Mouse (Mus musculus): Measurements from ENCODE around the gene Olfr718-ps1.
A peak's percentile ranks its signal among the peaks of the same experiment; 100 is the strongest.

Olfr718-ps1 gene

DNA sequence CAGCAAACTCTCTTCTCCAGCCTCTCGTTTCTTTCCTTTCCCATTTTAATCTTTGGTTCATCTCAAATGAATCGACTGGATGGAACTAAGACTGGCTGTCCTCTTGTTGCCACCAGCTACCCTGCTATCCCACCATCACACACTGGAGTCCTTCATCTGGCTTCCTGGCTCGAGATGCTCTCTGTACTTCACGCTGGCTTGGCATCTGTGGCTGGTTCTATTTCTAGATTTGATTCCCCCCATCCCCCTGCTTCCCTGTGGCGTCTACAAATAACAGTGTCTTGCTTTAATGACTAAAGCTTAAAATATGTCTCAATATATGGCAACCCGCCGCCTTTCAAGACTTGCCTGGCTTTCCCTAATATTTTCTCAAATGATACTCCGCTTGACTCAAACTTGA, 19.5 kb downstream of the Olfr718-ps1 start:
- DNase-seq (ENCODE audit: low spot score), result no peak

DNA sequence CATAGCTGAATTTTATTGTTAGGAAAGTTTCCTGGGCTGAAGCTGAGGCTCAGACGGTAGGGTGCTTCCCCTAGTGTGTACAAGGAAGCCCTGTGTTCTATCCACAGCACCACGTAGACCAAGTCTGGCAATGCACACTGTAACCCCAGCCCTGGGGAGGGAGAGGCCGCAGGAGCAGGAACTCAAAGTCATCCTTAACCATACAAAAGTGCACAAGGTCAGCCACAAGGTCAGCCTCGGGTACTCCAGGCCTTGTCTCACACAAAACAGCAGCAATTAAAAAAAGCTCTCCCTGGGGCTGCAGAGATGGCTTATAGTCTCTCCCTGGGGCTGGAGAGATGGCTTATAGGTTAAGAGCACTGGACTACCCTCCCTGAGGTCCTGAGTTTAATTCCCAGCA, 20.5 kb downstream of the Olfr718-ps1 start:
- no peak for DNase-seq (ENCODE audit: low spot score)

DNA sequence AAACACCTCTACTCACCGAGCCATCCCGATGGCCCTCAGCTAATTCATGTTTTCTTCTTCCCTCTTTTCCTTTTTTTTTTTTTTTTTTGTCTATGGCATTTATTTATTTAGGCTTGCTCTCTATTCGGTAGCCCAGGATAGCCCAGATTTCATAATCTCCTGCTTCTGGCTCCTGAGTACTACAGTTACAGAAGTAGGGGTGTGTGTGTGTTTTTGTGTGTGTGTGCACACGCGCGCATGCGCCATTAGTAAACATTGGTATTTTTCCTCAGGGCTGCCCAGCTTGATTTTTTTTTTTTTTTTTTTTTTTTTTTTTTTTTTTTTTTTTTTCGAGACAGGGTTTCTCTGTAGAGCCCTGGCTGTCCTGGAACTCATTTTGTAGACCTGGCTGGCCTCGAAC, 21.3 kb downstream of the Olfr718-ps1 start:
- no peak for DNase-seq (ENCODE audit: low spot score)

DNA sequence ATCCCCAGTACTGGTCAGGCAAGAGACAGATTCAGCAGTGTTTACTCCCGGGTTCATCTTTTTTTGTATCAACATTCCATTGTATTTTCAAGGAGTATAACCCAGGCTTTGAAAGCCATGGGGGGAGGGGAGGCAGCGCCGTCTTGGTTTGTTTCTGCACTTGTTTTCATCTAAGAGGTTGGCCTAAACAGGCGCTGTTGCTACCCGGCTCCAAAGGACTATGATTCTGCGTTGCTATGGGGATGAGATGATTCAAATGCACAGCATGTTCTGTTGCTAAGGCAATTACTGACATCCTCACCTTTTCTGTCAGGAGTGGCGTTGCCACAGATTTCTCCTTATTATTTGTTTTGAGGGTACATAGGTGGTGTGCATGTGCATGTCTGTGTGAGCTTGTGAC, 21.8 kb downstream of the Olfr718-ps1 start:
- DNase-seq (ENCODE audit: low spot score), result no peak

DNA sequence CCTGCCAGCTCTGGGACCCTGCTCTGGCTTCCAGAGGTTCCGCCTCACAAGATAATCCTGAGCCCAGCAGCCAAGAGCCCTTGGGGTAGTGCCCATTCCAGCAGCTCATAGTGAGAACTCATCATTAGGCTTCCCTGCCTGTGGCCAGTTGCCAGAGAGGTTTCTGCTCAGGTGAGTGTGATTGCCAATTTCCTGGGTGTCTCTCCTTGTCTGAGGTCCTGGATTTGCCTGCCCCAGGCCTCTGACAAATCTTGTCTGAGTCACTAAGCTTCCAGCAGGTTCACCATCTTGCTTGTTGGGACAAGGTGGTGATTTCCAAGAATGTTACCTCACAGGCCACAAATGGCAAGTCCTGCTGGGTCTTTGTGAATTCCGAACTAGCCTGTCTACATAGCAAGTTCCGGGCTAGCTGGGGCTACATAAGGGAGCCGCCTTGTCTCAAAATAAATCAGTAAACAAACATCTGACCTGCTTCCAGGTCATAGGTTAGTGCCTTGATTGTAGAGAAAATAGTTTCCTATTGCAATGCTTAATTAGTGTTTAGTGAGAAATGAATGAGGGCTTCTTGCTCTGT, 22.5 kb downstream of the Olfr718-ps1 start:
- no peak for DNase-seq (ENCODE audit: low spot score)

DNA sequence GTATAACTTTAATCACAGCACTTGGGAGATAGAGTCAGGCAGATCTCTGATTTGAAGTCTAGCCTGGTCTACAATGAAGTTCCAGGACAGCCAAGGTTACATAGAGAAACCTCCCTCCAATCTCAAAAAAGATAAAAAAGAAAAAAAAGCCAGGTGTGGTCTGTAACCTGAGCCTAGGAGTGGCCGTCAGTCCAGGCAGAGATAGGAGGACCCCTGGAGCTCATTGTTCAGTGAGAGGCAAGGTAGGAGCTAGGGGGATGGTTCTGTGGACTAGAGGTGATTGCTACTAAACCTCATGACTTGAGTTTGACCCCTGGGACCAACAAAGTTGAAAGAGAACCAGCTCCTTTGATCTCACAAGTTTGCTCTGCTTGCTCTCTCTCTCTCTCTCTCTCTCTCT, 24.7 kb downstream of the Olfr718-ps1 start:
- DNase-seq (ENCODE audit: low spot score), result no peak

DNA sequence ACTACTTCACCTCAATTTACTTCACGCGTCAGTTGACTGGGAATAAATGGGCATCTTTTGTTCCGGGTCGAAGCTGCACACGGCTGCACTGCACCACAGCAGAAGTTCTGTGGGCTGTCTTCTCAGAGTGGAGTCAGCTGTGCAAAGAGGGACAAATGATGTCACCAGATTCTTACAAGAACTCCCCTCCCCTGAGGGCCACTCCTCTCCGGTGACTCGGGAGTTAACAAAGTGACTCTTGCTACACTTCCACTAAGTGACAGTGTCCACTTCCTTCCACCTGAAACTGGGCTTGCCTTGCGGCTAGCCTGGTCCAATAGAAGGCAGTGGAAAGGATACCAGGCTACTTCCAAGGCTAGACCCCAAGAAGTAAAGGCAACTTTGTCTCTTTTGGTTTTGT, 25.3 kb downstream of the Olfr718-ps1 start:
- no peak for DNase-seq (ENCODE audit: low spot score)

DNA sequence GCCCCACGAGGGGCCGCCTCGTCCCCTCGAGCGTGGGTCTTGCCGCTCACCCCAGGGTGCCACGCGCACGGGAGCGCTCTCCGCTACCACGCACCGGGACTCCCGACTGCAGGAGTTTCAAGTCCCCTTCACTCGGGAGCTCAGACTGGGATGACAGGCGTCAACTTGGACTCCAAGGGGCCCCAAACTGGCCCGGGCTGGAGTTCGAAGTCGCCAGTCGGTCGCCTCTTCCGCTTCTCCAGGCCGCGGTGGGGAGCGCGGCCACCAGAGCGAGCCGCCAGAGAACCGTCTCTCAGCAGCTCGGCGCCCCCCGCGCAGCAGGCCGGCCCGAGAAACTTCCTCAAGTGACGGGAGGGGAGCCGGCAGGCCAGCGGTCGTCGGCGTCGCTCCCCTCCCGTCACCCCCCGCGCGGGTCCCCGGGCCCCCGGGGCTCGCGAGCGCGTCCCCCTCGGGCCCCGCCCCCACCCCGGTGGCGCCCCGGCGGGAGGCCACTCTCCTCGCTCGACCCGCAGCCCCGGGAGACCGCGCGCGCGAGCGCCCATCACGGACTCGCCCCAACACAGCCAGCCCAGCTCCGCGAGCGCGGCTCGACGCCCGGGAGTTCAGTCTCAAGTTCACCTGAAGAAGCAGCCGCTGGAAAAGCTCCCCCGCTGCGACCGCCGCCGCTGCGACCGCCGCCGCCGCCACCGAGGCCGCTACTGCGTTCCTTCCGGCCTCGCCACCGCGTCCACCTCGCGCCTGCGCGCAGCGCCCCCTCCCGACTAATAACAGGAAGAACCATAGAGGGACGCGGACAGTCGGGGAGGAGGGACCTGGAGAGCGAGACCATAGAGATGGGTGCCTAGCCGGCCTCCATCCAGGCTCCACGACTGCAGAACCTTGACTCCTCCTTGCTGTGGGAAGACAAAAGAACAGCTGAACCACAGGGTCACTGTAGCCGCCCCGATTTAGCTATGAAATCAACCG, 34.8 kb downstream of the Olfr718-ps1 start, which contains the start of gene Rnf216:
TSS of gene Rnf216 (minus strand) at position 714 of the 966 bp plus-strand sequence.
- peak; percentile 88 for DNase-seq (ENCODE audit: low spot score)

DNA sequence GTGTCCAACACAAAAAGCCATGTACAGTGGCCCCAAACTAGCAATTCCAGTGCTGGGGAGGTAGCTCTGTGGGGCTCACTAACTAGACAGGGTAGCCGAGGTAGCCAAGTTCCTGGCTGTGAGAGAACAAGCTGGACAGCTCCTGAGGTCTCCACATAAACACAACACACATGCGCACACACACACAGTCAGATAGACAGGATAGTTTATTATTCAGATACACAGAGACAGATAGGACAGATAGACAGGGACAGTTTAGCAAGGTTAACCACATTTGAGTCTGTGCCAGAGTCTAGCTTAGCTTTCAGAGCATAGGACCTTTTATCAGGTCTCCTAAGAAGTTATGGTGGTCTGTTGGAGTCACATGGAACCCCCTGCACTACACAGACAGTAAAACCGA, 40.5 kb downstream of the Olfr718-ps1 start:
- DNase-seq (ENCODE audit: low spot score), result no peak

DNA sequence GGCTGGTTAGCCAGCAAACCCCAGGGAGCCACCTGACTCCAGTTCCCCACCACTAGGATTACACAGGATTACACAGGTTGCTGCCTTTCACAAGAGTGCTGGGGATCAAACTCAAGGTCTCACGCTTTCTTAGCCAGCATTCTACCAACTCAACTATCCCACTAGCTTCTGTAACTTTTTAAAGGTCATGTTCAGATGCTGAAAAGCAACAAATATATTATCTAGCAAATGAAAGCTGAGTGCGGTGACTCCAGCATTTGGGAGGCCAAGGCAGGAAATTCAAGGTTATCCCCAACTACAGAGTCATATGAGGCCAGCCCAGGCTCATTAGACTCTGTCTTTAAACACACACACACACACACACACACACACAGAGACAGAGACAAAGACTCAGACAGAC, 44.1 kb downstream of the Olfr718-ps1 start:
- no peak for DNase-seq (ENCODE audit: low spot score)

DNA sequence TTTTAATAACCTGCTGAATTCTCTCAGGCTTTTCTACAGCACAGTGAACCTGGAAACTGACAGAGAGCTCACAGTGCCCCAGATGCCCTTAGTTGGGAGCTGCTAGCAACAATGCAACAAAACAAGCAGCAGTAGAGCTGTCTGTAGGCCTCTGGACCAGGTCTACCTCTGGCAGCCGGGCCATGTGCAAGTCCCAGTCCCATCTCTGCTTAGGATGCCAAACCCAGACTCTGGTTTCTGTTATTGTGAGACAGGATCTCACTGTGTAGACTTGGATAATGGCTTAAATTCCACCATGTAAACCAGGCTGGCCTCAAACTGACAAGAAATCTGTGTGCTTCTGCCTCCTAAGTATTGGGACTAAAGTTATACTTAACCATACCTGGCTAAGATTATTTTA, 45.8 kb downstream of the Olfr718-ps1 start:
- DNase-seq (ENCODE audit: low spot score), result no peak

DNA sequence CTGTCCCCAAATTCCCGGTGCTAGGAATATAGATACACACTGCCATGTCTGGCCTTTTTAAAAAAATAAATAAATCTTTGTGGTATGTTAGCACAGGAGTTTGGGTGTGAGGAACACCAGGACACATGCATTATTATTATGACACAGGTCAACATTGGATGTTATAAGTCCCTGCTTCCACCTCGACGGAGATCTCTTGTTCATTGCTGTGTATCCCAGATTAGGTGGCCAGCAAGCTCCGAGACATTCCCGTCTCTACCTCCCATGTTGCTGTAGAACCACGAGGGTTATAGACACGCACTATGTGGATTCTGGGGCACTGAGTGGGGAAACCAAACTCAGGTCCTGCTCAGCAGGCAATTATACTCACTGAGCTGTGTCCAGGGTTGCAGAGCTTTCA, 52.1 kb downstream of the Olfr718-ps1 start:
- DNase-seq (ENCODE audit: low spot score), result no peak

DNA sequence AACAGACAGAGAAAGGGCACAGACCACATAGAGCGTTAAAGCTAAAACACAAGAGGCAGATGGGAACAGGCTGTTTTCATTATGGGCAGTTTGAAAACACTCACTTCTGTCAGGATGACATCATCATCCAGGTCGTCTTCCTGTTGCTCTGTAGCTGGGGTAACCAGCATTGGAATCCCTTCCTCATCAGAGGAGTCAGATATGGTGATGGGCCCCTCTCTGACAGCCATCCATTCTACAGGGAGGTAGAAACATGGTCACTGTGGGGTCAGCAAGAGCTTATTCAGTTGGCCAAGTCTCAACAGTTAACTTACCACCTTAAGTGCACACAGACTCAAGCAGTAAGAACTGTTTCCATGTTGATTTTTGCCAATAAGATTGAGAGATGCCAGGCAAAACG, 54.5 kb downstream of the Olfr718-ps1 start:
- DNase-seq (ENCODE audit: low spot score), result no peak

DNA sequence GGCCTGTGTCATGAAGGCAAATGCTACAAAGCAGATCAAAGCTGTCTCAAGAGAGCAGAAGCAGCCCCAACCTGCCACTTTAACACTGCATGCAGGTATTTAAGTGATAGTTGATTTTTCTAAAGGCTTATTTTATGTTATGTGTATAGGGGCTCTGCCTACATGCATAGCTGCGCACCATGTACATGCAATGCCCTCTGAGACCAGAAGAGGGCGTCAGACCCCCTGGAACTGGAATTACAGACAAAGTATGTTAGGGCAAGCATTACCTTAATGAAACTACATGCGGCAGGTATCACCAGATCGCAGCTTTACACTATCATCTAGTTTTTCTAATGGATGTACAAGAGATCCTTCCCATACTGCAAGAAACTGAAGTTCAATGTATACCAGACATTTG, 62.5 kb downstream of the Olfr718-ps1 start:
- peak; percentile 26 for DNase-seq (ENCODE audit: low spot score)

All from spleen, adult 12 weeks (tissue).